Mouse (Mus musculus): ENCODE results near the gene Tm6sf2.

- TF ChIP-seq POLR2A (IDR thresholded peaks at IDR 0.05; ENCODE audit: control insufficient read depth, extremely low read depth, insufficient read depth, low read length, poor library complexity) (no peak), CTCF (IDR thresholded peaks at IDR 0.05; ENCODE audit: borderline replicate concordance, control insufficient read depth, extremely low read depth, insufficient read depth, low read length, poor library complexity) (no peak)
Observed at GRCm38 (mm10) chr8:70089296-70089960, 16.7 kb downstream of the Tm6sf2 start.
